Mouse (Mus musculus) cerebellum, adult 2 months (tissue): ENCODE measurements around the gene Farsb. TPM values are rescaled to one million over a fixed set of nuclear protein-coding genes. Genes with fewer than 3 reads are reported as not detected.
"Not testable (repeated sequence)": the region's sequence is repeated elsewhere in the genome, so short reads cannot be mapped to it uniquely, and the experiment has no call there.

Experiments
- DNase-seq, 2 experiments: peaks; one replicate each; pipeline ENCODE4 v3.0.0; 2021
- H3K27ac ChIP-seq: fragments of 200-500 bp; 2 replicates; pipeline ENCODE4 v1.5.1; 2012; ENCODE audit warnings: low read length, control low read depth, inconsistent platforms; ENCODE audit not compliant: insufficient read depth
- H3K27me3 ChIP-seq: fragments of 200-500 bp; 2 replicates; pipeline ENCODE4 v1.6.1; 2012; ENCODE audit warnings: inconsistent platforms, mild to moderate bottlenecking, low read length, moderate library complexity; ENCODE audit not compliant: control insufficient read depth, insufficient read depth
- H3K4me1 ChIP-seq: fragments of 200-500 bp; 2 replicates; pipeline ENCODE4 v1.6.1; 2011; ENCODE audit warnings: low read length; ENCODE audit not compliant: control insufficient read depth, insufficient read depth
- H3K4me3 ChIP-seq: fragments of 200-500 bp; replicated peaks from 2 replicates; pipeline ENCODE3; 2011; ENCODE audit warnings: mild to moderate bottlenecking, low read depth, low read length, control low read depth; ENCODE audit not compliant: insufficient read depth
- CTCF ChIP-seq: fragments of 200-500 bp; IDR thresholded peaks from 2 replicates; pipeline ENCODE4 v1.5.1; 2011; ENCODE audit warnings: low read depth, mild to moderate bottlenecking, control low read depth, low read length, moderate library complexity, borderline replicate concordance; ENCODE audit not compliant: insufficient read depth
- POLR2A ChIP-seq: fragments of 200-500 bp; IDR thresholded peaks from 2 replicates; pipeline ENCODE4 v1.6.1; 2011; ENCODE audit warnings: low read length, control low read depth, borderline replicate concordance; ENCODE audit not compliant: insufficient read depth
- WGBS: fragments of 180-500 bp; shearing (Covaris S2); methylation state at CpG from one replicate; pipeline ENCODE4 v1.1.7; 2018; 5-methylcytosine and 5-hydroxymethylcytosine counted together
- polyA plus RNA-seq: library from polyadenylated mRNA; depleted of rRNA; stranded (reverse); fragments of >200 nt; gene quantifications from 2 replicates; pipeline ENCODE4 v1.2.3, GENCODE M21; 2012

Gene Farsb
- polyA plus RNA-seq, 1 experiment, result 62.6 TPM

GRCm38 (mm10) chr1:78502527-78502926 lies 13.8 kb upstream of the Farsb start:
- TF ChIP-seq POLR2A (no peak), CTCF (no peak)
- no peak for DNase-seq
- H3K27me3 ChIP-seq, result no peaks in the 10 kb centered on the region
- WGBS, result 96% methylated on average over 6 of the region's 6 CpGs
- no peak overlapping the region for H3K4me3 ChIP-seq
- no peaks in the 10 kb centered on the region for H3K4me1 ChIP-seq
- no peak overlapping the region for H3K27ac ChIP-seq

- WGBS, result 90% methylated on average over 12 of the region's 12 CpGs
Measured at GRCm38 (mm10) chr1:78501856-78502255, 13.2 kb upstream of the Farsb start.

GRCm38 (mm10) chr1:78501036-78501435 lies 12.3 kb upstream of the Farsb start:
- Histone ChIP-seq H3K27me3 (no peaks in the 10 kb centered on the region), H3K4me1 (no peaks in the 10 kb centered on the region), H3K27ac (no peak overlapping the region), H3K4me3 (no peak overlapping the region)
- no peak for TF ChIP-seq CTCF
- no peak for TF ChIP-seq POLR2A
- 90% methylated on average over 16 of the region's 16 CpGs for WGBS
- DNase-seq, result no peak

More at GRCm38 (mm10) chr1:78501856-78502255, 13.2 kb upstream of the Farsb start:
- not testable (repeated sequence) for H3K27me3 ChIP-seq, H3K4me1 ChIP-seq, DNase-seq, H3K4me3 ChIP-seq, H3K27ac ChIP-seq

- Histone ChIP-seq H3K27ac (no peak overlapping the region), H3K4me3 (no peak overlapping the region), H3K27me3 (no peaks in the 10 kb centered on the region), H3K4me1 (peaks cover 3% of the 10 kb centered on the region; the same call in 1 of the 2 replicates)
- WGBS, result 89% methylated on average over 1 of the region's 1 CpGs
- TF ChIP-seq POLR2A (no peak), CTCF (no peak)
- DNase-seq, result no peak
Measured at GRCm38 (mm10) chr1:78490143-78490542, 1.4 kb upstream of the Farsb start.

GRCm38 (mm10) chr1:78488427-78488751 lies 308 bp downstream of the Farsb start:
- no peak for TF ChIP-seq CTCF
- no peak for TF ChIP-seq POLR2A
- WGBS, result under 1% methylated on average over 28 of the region's 28 CpGs

GRCm38 (mm10) chr1:78484361-78484760 lies 4.3 kb downstream of the Farsb start:
- WGBS, result 34% methylated on average over 2 of the region's 2 CpGs
- no peak for TF ChIP-seq CTCF
- TF ChIP-seq POLR2A, result no peak
- no peak overlapping the region for H3K27ac ChIP-seq
- H3K4me3 ChIP-seq, result no peak overlapping the region
- peaks cover 3% of the 10 kb centered on the region; the same call in 1 of the 2 replicates for H3K4me1 ChIP-seq
- DNase-seq, result no peak
- H3K27me3 ChIP-seq, result no peaks in the 10 kb centered on the region

More at GRCm38 (mm10) chr1:78488427-78488751, 308 bp downstream of the Farsb start:
- Histone ChIP-seq H3K4me3 (peak overlapping the region; percentile 82), H3K4me1 (peaks cover 3% of the 10 kb centered on the region; the same call in 1 of the 2 replicates), H3K27me3 (no peaks in the 10 kb centered on the region), H3K27ac (peak overlapping the region; percentile 88; the same call in 1 of the 2 replicates)
- DNase-seq, result no peak

GRCm38 (mm10) chr1:78483430-78483829 lies 5.3 kb downstream of the Farsb start:
- DNase-seq, result no peak
- Histone ChIP-seq H3K27ac (no peak overlapping the region), H3K4me3 (no peak overlapping the region), H3K4me1 (peaks cover 3% of the 10 kb centered on the region; the same call in 1 of the 2 replicates), H3K27me3 (no peaks in the 10 kb centered on the region)
- WGBS, result 93% methylated on average over 3 of the region's 3 CpGs
- TF ChIP-seq CTCF (no peak), POLR2A (no peak)

- TF ChIP-seq POLR2A (no peak), CTCF (no peak)
- WGBS, result 88% methylated on average over 5 of the region's 5 CpGs
Measured at GRCm38 (mm10) chr1:78472441-78472840, 16.3 kb downstream of the Farsb start.

DNA sequence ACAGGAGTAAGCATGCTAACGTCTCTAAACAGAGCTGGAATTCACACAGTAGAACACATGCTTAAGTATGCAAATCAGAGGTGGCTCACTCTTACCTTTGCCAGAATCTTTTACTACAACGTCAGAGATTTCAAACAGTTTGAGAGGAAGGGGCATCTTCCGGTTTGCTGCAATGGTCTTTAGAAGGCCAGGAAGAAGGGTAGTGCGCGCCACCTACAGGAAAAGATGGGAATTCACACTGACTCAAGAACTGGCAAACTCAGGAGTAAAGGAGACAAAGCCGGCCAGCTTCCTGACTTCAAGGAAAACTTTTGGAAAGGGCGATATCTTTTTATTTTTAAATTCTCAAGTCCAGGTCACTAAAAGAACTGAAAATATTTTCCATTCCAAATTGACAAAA lies 34.0 kb downstream of the Farsb start:
- no peaks in the 10 kb centered on the region; the same call in 1 of the 2 replicates for H3K4me1 ChIP-seq
- TF ChIP-seq CTCF (peak; percentile 72), POLR2A (no peak)
- 26% methylated on average over 7 of the region's 7 CpGs for WGBS
- peak; percentile 26 to 48 for DNase-seq
- H3K27me3 ChIP-seq, result no peaks in the 10 kb centered on the region
- H3K27ac ChIP-seq, result no peak overlapping the region
- no peak overlapping the region for H3K4me3 ChIP-seq

More at GRCm38 (mm10) chr1:78472441-78472840, 16.3 kb downstream of the Farsb start:
- H3K27ac ChIP-seq, result no peak overlapping the region
- DNase-seq, result no peak
- H3K4me1 ChIP-seq, result no peaks in the 10 kb centered on the region
- no peak overlapping the region for H3K4me3 ChIP-seq
- no peaks in the 10 kb centered on the region for H3K27me3 ChIP-seq
